Mouse (Mus musculus) hindbrain, embryonic 10.5 days (tissue): ENCODE measurements around the gene Dusp22. TPM values are rescaled to one million over a fixed set of nuclear protein-coding genes. Genes with fewer than 3 reads are reported as not detected.

Experiments used
- DNase-seq: peaks from one replicate; pipeline ENCODE4 v3.0.0-alpha.2; 2017; ENCODE audit warnings: low spot score
- H3K27ac ChIP-seq: fragments of 300-500 bp; sonication (generic); 2 replicates; pipeline ENCODE4 v1.5.1; 2016; ENCODE audit warnings: mild to moderate bottlenecking, moderate library complexity
- H3K27me3 ChIP-seq: fragments of 300-500 bp; sonication (generic); 2 replicates; pipeline ENCODE4 v1.6.1; 2016; ENCODE audit warnings: mild to moderate bottlenecking; ENCODE audit not compliant: poor library complexity, insufficient read depth, severe bottlenecking
- H3K36me3 ChIP-seq: fragments of 300-500 bp; sonication (generic); 2 replicates; pipeline ENCODE4 v1.6.1; 2016; ENCODE audit warnings: mild to moderate bottlenecking, moderate library complexity
- H3K4me1 ChIP-seq: fragments of 300-500 bp; sonication (generic); replicated peaks from 2 replicates; pipeline ENCODE4 v1.6.1; 2016; ENCODE audit warnings: mild to moderate bottlenecking
- H3K4me3 ChIP-seq: fragments of 300-500 bp; sonication (generic); 2 replicates; pipeline ENCODE4 v1.5.1; 2016; ENCODE audit warnings: mild to moderate bottlenecking, moderate library complexity
- H3K9me3 ChIP-seq: fragments of 300-500 bp; sonication (generic); 2 replicates; pipeline ENCODE4 v1.6.1; 2016; ENCODE audit warnings: mild to moderate bottlenecking, moderate library complexity
- WGBS: fragments of 180-500 bp; shearing (Covaris S2); methylation state at CpG from one replicate; pipeline ENCODE4 v1.1.7; 2016; 5-methylcytosine and 5-hydroxymethylcytosine counted together
- polyA plus RNA-seq: library from polyadenylated mRNA; unstranded; fragments of >200 nt; fragmentation: Nextera tagmentation; extraction: Ambion mirVana; gene quantifications from 2 replicates; pipeline ENCODE4 v1.2.1, GENCODE M21; 2016

The Dusp22 gene
- polyA plus RNA-seq, 1 experiment from 2014 or later: 18.8 TPM

- H3K9me3 ChIP-seq: no peaks in the 10 kb centered on the region
- H3K4me1 ChIP-seq: peaks cover under 1% of the 10 kb centered on the region
- no peaks in the 10 kb centered on the region for H3K36me3 ChIP-seq
- no peak for DNase-seq
- 89% methylated on average over 15 of the region's 15 CpGs for WGBS
- H3K27ac ChIP-seq: no peak overlapping the region
- no peaks in the 10 kb centered on the region for H3K27me3 ChIP-seq
- no peak overlapping the region for H3K4me3 ChIP-seq
These were observed 70.5 kb downstream of the Dusp22 start for GRCm38 (mm10) chr13:30730104-30730793.

- Histone ChIP-seq H3K27me3 (no peaks in the 10 kb centered on the region), H3K27ac (no peak overlapping the region), H3K36me3 (no peaks in the 10 kb centered on the region), H3K4me3 (no peak overlapping the region), H3K4me1 (no peaks in the 10 kb centered on the region), H3K9me3 (no peaks in the 10 kb centered on the region)
- 90% methylated on average over 11 of the region's 11 CpGs for WGBS
- DNase-seq: no peak
These were observed 73.1 kb downstream of the Dusp22 start for GRCm38 (mm10) chr13:30732709-30733445.

DNA sequence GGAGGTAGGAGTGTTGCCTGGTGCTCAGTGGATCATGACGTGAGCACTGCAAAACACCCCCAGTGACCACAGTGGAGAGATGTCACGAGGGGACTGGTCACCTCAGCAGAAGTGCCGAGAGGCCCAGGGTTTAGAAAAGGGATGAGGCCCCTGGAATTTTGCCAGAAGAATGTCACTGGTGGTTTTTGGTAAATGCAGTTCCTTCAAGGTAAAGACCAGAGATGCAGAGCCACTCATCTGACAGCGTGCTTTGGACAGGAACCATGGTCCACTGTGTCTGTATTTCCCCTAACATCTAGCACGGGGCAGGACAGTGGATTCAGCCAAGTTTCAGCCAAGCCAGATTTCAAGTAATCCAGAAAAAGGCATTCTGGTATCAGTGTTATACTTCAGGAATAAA lies 76.9 kb downstream of the Dusp22 start:
- no peak for DNase-seq
- Histone ChIP-seq H3K4me1 (no peaks in the 10 kb centered on the region), H3K9me3 (no peaks in the 10 kb centered on the region), H3K36me3 (no peaks in the 10 kb centered on the region), H3K27me3 (no peaks in the 10 kb centered on the region), H3K4me3 (no peak overlapping the region), H3K27ac (no peak overlapping the region)
- WGBS: 88% methylated on average over 5 of the region's 5 CpGs

DNA sequence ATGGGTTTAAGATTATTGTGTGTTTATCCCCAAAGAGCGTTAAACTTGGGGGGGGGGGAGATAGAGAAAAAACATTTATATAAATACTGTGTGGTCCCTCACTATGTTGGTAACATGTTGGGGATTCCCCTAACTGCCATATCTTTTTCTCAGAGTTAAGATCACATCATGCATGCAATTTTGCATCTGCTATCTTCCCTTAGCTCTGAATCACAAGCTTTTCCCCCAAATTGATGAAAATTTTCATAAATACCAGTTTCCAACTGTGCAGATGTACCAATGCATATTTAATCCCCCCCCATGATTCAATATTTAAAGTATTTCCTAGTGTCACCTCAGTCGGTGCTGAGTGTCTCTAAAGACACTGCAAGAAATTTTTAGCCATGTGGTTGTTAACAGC lies 77.5 kb downstream of the Dusp22 start:
- H3K27ac ChIP-seq: no peak overlapping the region
- no peak for DNase-seq
- H3K4me1 ChIP-seq: no peaks in the 10 kb centered on the region
- H3K36me3 ChIP-seq: no peaks in the 10 kb centered on the region
- WGBS: 89% methylated on average over 2 of the region's 2 CpGs
- no peaks in the 10 kb centered on the region for H3K9me3 ChIP-seq
- no peaks in the 10 kb centered on the region for H3K27me3 ChIP-seq
- no peak overlapping the region for H3K4me3 ChIP-seq

GRCm38 (mm10) chr13:30738310-30738840 lies 78.6 kb downstream of the Dusp22 start:
- Histone ChIP-seq H3K9me3 (no peaks in the 10 kb centered on the region), H3K27me3 (no peaks in the 10 kb centered on the region), H3K27ac (no peak overlapping the region), H3K36me3 (no peaks in the 10 kb centered on the region), H3K4me1 (no peaks in the 10 kb centered on the region), H3K4me3 (no peak overlapping the region)
- no peak for DNase-seq
- 83% methylated on average over 4 of the region's 4 CpGs for WGBS

- Histone ChIP-seq H3K4me3 (no peak overlapping the region), H3K27me3 (peaks cover 9% of the 10 kb centered on the region; the same call in 1 of the 2 replicates), H3K36me3 (no peaks in the 10 kb centered on the region), H3K9me3 (no peaks in the 10 kb centered on the region), H3K4me1 (no peaks in the 10 kb centered on the region), H3K27ac (no peak overlapping the region)
- no peak for DNase-seq
- WGBS: 78% methylated on average over 5 of the region's 5 CpGs
These were observed 81.4 kb downstream of the Dusp22 start for GRCm38 (mm10) chr13:30741172-30741571.

- Histone ChIP-seq H3K27me3 (peaks cover 22% of the 10 kb centered on the region), H3K36me3 (no peaks in the 10 kb centered on the region), H3K4me1 (no peaks in the 10 kb centered on the region), H3K27ac (no peak overlapping the region), H3K4me3 (no peak overlapping the region), H3K9me3 (no peaks in the 10 kb centered on the region)
- 76% methylated on average over 6 of the region's 6 CpGs for WGBS
- DNase-seq: no peak
These were observed 82.7 kb downstream of the Dusp22 start for GRCm38 (mm10) chr13:30742411-30742970.

GRCm38 (mm10) chr13:30745121-30745520 lies 85.3 kb downstream of the Dusp22 start:
- DNase-seq: no peak
- Histone ChIP-seq H3K4me1 (peaks cover 15% of the 10 kb centered on the region), H3K4me3 (no peak overlapping the region), H3K9me3 (no peaks in the 10 kb centered on the region), H3K27ac (no peak overlapping the region), H3K36me3 (no peaks in the 10 kb centered on the region), H3K27me3 (peaks cover 48% of the 10 kb centered on the region)
- WGBS: 84% methylated on average over 7 of the region's 7 CpGs

DNA sequence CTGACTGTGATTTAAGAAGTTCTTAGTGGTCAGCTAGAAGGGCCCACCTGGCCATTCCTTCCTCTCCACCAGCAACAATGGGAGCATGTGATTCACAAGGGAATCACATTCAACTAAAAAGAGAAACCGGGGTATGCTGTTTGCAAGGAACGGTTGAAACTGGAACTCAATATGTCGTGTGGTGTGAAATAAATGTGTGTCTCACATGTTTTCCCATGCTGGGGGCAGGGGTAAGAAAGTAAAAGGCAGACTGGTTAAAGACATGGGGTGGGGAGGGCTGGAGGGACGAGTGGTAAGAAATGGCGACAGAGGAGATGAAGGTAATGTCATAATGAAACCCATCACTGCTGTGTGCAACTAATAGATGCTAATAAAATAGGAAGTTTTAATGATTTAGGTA lies 87.3 kb downstream of the Dusp22 start:
- Histone ChIP-seq H3K9me3 (no peaks in the 10 kb centered on the region), H3K4me1 (peaks cover 28% of the 10 kb centered on the region), H3K4me3 (no peak overlapping the region), H3K36me3 (no peaks in the 10 kb centered on the region), H3K27me3 (peaks cover 67% of the 10 kb centered on the region), H3K27ac (no peak overlapping the region)
- 78% methylated on average over 5 of the region's 5 CpGs for WGBS
- no peak for DNase-seq

DNA sequence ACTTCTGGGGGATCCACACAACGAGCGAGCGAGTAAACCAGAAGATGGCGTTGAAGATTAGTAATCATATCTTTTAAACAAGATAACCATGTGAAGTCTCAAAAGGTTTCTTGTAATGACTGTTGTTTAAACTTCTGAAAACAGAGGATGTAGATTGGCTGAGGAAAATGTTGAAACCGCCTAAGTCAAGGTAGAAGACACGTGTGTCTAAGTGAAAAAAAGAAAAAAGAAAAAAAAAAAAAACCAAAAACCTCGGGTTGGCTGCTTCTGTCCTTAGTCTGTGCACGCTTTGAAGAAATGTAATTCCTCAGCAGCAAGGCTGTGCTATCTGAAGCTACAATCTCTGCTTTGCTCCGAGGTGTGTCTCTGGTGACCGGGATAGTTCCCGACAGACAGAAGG lies 87.7 kb downstream of the Dusp22 start:
- no peak overlapping the region for H3K4me3 ChIP-seq
- no peaks in the 10 kb centered on the region for H3K9me3 ChIP-seq
- no peak overlapping the region for H3K27ac ChIP-seq
- no peak for DNase-seq
- peaks cover 28% of the 10 kb centered on the region for H3K4me1 ChIP-seq
- H3K27me3 ChIP-seq: peaks cover 72% of the 10 kb centered on the region
- WGBS: 74% methylated on average over 11 of the region's 11 CpGs
- H3K36me3 ChIP-seq: no peaks in the 10 kb centered on the region

GRCm38 (mm10) chr13:30748321-30748720 lies 88.5 kb downstream of the Dusp22 start:
- Histone ChIP-seq H3K36me3 (no peaks in the 10 kb centered on the region), H3K4me3 (peak overlapping the region; percentile 57; the same call in 1 of the 2 replicates), H3K27ac (no peak overlapping the region), H3K27me3 (peaks cover 80% of the 10 kb centered on the region), H3K4me1 (peaks cover 28% of the 10 kb centered on the region), H3K9me3 (no peaks in the 10 kb centered on the region)
- DNase-seq: no peak
- WGBS: 54% methylated on average over 11 of the region's 11 CpGs

DNA sequence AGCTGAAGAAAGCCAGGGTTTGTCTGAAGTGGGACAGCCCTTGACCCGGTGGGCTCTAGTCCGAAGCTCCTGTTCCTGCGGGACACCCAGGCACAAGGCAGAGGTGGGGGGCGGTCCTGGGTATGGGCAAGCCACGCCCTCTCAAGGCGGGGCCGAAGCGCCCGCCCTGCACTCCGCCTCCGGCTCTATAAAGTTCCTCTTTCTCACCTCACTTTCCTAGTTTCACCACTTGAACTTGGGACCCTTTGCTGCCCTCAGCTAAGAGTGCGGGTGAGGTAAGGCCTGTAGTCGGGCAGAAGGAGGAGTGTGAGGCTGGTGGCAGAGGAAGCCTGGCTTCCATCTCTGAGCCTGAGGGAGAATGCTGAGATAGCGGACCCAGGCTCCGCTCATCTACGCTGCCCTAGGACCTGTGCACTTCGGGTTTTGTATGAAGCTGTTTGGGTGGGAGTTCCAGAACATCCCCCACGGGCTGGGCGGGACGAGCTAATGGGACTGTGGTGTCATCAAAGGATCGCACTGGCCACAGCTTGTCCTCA lies 89.3 kb downstream of the Dusp22 start, which contains the start of gene Irf4:
Gene Irf4 (plus strand): TSS at position 206 of the 536 bp plus-strand sequence.
- no peaks in the 10 kb centered on the region for H3K36me3 ChIP-seq
- H3K9me3 ChIP-seq: no peaks in the 10 kb centered on the region
- WGBS: 2% methylated on average over 21 of the region's 21 CpGs
- DNase-seq: peak; percentile 55
- peak within 1 kb of the TSS; percentile 57 for H3K4me3 ChIP-seq
- H3K27ac ChIP-seq: no peak within 1 kb of the TSS
- peaks cover 28% of the 10 kb centered on the region for H3K4me1 ChIP-seq
- H3K27me3 ChIP-seq: peaks cover 87% of the 10 kb centered on the region
